24 mouse cellular contexts compared by ENCODE assay signal in genomic region chr13:117233808-117234207, GRCm38 (mm10). TPM values are rescaled to one million over a fixed set of nuclear protein-coding genes. Genes with fewer than 3 reads are reported as not detected.
DNase-seq lines count a peak whose midpoint lies in the region; ATAC-seq lines count a peak whose summit lies in the region.
"Had no signal": no experiment of that assay in that cellular context is flagged by ENCODE, and none has a peak within 500 bp of the region (broad histone marks: within the 10 kb centered on the region; RNA-seq: fewer than 3 reads in every experiment).

No protein-coding gene starts in this region.

- no peaks in the 10 kb centered on the region for H3K9me3 ChIP-seq in heart, embryonic 12.5 days (replicated peaks)
- H3K9me3 ChIP-seq in kidney, embryonic 16.5 days (ENCODE audit: low read length): no peaks in the 10 kb centered on the region
- H3K9me3 ChIP-seq in lung, embryonic 15.5 days: no peaks in the 10 kb centered on the region
- H3K9me3 ChIP-seq in limb, embryonic 12.5 days: no peaks in the 10 kb centered on the region
- H3K9me3 ChIP-seq: embryonic facial prominence, embryonic 12.5 days; forebrain, embryonic 12.5 days; hindbrain, embryonic 12.5 days had no signal

- no peak overlapping the region for H3K4me2 ChIP-seq in heart, embryonic 12.5 days
- no peak overlapping the region for H3K4me2 ChIP-seq in kidney, embryonic 16.5 days (replicated peaks; ENCODE audit: low read depth, low read length)
- no peak overlapping the region for H3K4me2 ChIP-seq in lung, embryonic 15.5 days
- H3K4me2 ChIP-seq in limb, embryonic 12.5 days: no peak overlapping the region
- H3K4me2 ChIP-seq: embryonic facial prominence, embryonic 12.5 days; forebrain, embryonic 12.5 days; hindbrain, embryonic 12.5 days had no signal

- peaks cover 20% of the 10 kb centered on the region for H3K4me1 ChIP-seq in heart, embryonic 12.5 days (replicated peaks)
- H3K4me1 ChIP-seq in kidney, embryonic 16.5 days (ENCODE audit: insufficient read depth, low read length): peaks cover 21% of the 10 kb centered on the region
- H3K4me1 ChIP-seq in lung, embryonic 15.5 days: no peaks in the 10 kb centered on the region
- peaks cover 24% of the 10 kb centered on the region for H3K4me1 ChIP-seq in limb, embryonic 12.5 days (replicated peaks)

- no peaks in the 10 kb centered on the region for H3K27me3 ChIP-seq in heart, embryonic 12.5 days (replicated peaks)
- H3K27me3 ChIP-seq in kidney, embryonic 16.5 days (ENCODE audit: insufficient read depth, low read length): no peaks in the 10 kb centered on the region
- no peaks in the 10 kb centered on the region for H3K27me3 ChIP-seq in lung, embryonic 15.5 days
- no peaks in the 10 kb centered on the region for H3K27me3 ChIP-seq in limb, embryonic 12.5 days
- H3K27me3 ChIP-seq: CH12.LX; embryonic facial prominence, embryonic 12.5 days; forebrain, embryonic 12.5 days; hindbrain, embryonic 12.5 days; Patski had no signal

- no peak for ATAC-seq in heart, embryonic 12.5 days (ENCODE audit: insufficient number of reproducible peaks, low FRiP score)
- ATAC-seq in kidney, embryonic 16.5 days (ENCODE audit: low FRiP score, low TSS enrichment): no peak
- no peak for ATAC-seq in lung, embryonic 15.5 days (ENCODE audit: borderline replicate concordance, extremely low read depth, low FRiP score, low TSS enrichment)
- ATAC-seq in limb, embryonic 12.5 days (ENCODE audit: insufficient number of reproducible peaks, insufficient read depth, low FRiP score, low TSS enrichment, low read depth): no peak
- ATAC-seq: activated CD4-positive, CD25-positive, alpha-beta regulatory T cell, adult 4 months; forebrain, embryonic 16.5 days; hindbrain, embryonic 16.5 days; Patski had no signal

- no peaks in the 10 kb centered on the region for H3K36me3 ChIP-seq in heart, embryonic 12.5 days
- H3K36me3 ChIP-seq in kidney, embryonic 16.5 days (ENCODE audit: insufficient read depth, low read length): no peaks in the 10 kb centered on the region
- no peaks in the 10 kb centered on the region for H3K36me3 ChIP-seq in lung, embryonic 15.5 days
- H3K36me3 ChIP-seq in limb, embryonic 12.5 days: no peaks in the 10 kb centered on the region
- H3K36me3 ChIP-seq: embryonic facial prominence, embryonic 12.5 days; forebrain, embryonic 12.5 days; hindbrain, embryonic 12.5 days had no signal

- no peak overlapping the region for H3K27ac ChIP-seq in heart, embryonic 12.5 days (ENCODE audit: poor library complexity, severe bottlenecking)
- H3K27ac ChIP-seq in kidney, embryonic 16.5 days (ENCODE audit: low read length): peak overlapping the region; percentile 39
- H3K27ac ChIP-seq in lung, embryonic 15.5 days: peak overlapping the region; percentile 56; the same call in 1 of the 2 replicates
- peak overlapping the region; percentile 69 for H3K27ac ChIP-seq in limb, embryonic 12.5 days
- H3K27ac ChIP-seq: embryonic facial prominence, embryonic 12.5 days; forebrain, embryonic 12.5 days; hindbrain, embryonic 12.5 days had no signal

- H3K4me3 ChIP-seq in heart, embryonic 12.5 days: no peak overlapping the region
- H3K4me3 ChIP-seq in kidney, embryonic 16.5 days (ENCODE audit: low read length): no peak overlapping the region
- H3K4me3 ChIP-seq in lung, embryonic 15.5 days: no peak overlapping the region
- no peak overlapping the region for H3K4me3 ChIP-seq in limb, embryonic 12.5 days (replicated peaks)
- H3K4me3 ChIP-seq: embryonic facial prominence, embryonic 12.5 days; forebrain, embryonic 12.5 days; hindbrain, embryonic 12.5 days had no signal

- no peak overlapping the region for H3K9ac ChIP-seq in heart, embryonic 12.5 days
- no peak overlapping the region for H3K9ac ChIP-seq in kidney, embryonic 16.5 days (replicated peaks; ENCODE audit: low read length)
- H3K9ac ChIP-seq in lung, embryonic 15.5 days: no peak overlapping the region
- H3K9ac ChIP-seq in limb, embryonic 12.5 days (replicated peaks): no peak overlapping the region
- H3K9ac ChIP-seq: embryonic facial prominence, embryonic 12.5 days; forebrain, embryonic 12.5 days; hindbrain, embryonic 12.5 days had no signal

- peak; percentile 2 for DNase-seq in heart, adult 11 months
- DNase-seq in kidney, adult 9 months: no peak
- DNase-seq in lung, postnatal 25 days (ENCODE audit: low spot score): no peak
- no peak for DNase-seq in cerebellum, postnatal 14 days
- DNase-seq: adrenal gland, postnatal 14 days; cerebellum, adult 11-12 months; cerebellum, adult 9-10 months; cerebellum, postnatal 36 days; gastrocnemius, postnatal 10 days; heart, postnatal 10 days; heart, postnatal 4 days had no signal

- 90% methylated on average over 8 of the region's 8 CpGs for WGBS in heart, embryonic 12.5 days
- WGBS in kidney, embryonic 16.5 days: 92% methylated on average over 8 of the region's 8 CpGs
- 74% methylated on average over 8 of the region's 8 CpGs for WGBS in lung, embryonic 15.5 days
- 92% methylated on average over 8 of the region's 8 CpGs for WGBS in limb, embryonic 12.5 days

RNA-seq across cellular contexts. Expression of gene Gm17509, which starts 12.9 kb away (rescaled TPM):
- 0.08 and 0.15 TPM in 2 replicates for polyA plus RNA-seq in heart, embryonic 12.5 days (2016; fragmentation: Nextera tagmentation; extraction: Ambion mirVana)
- 0.19 and 0.21 TPM in 2 replicates for polyA plus RNA-seq in kidney, embryonic 16.5 days (2015; fragmentation: Nextera tagmentation; extraction: Ambion mirVana)
- polyA plus RNA-seq in lung, embryonic 15.5 days (2015; fragmentation: Nextera tagmentation; extraction: Ambion mirVana): not detected in 2 replicates
- polyA plus RNA-seq in limb, embryonic 12.5 days (2016; fragmentation: Nextera tagmentation; extraction: Ambion mirVana): 0.31 and 0.36 TPM in 2 replicates
- polyA plus RNA-seq: heart, embryonic 14.5 days; Patski had no signal

RNA-seq across cellular contexts. Expression of gene Emb, which starts 25.5 kb away (rescaled TPM):
- 15.9 and 16.2 TPM in 2 replicates for polyA plus RNA-seq in heart, embryonic 12.5 days (2016; fragmentation: Nextera tagmentation; extraction: Ambion mirVana)
- 43.8 and 45.6 TPM in 2 replicates for polyA plus RNA-seq in kidney, embryonic 16.5 days (2015; fragmentation: Nextera tagmentation; extraction: Ambion mirVana)
- polyA plus RNA-seq in lung, embryonic 15.5 days (2015; fragmentation: Nextera tagmentation; extraction: Ambion mirVana): 15.4 and 16.7 TPM in 2 replicates
- polyA plus RNA-seq in limb, embryonic 12.5 days (2016; fragmentation: Nextera tagmentation; extraction: Ambion mirVana): 22.5 and 25.7 TPM in 2 replicates
